Comparison of ENCODE assay signal across 12 mouse cellular contexts in genomic region chr12:56612349-56612735, GRCm38 (mm10). TPM values are rescaled to one million over a fixed set of nuclear protein-coding genes. Genes with fewer than 3 reads are reported as not detected.
A peak's percentile ranks its signal among the peaks of the same experiment; 100 is the strongest.
DNase-seq lines count a peak whose midpoint lies in the region; ATAC-seq and TF ChIP-seq lines count a peak whose summit lies in the region.
"Had no signal": no experiment of that assay in that cellular context is flagged by ENCODE, and none has a peak within 500 bp of the region (broad histone marks: within the 10 kb centered on the region; RNA-seq: fewer than 3 reads in every experiment).

No protein-coding gene starts in this region.

- no peak overlapping the region for H3K27ac ChIP-seq in heart, embryonic 15.5 days
- H3K27ac ChIP-seq in heart, adult 2 months = no peak overlapping the region
- no peak overlapping the region for H3K27ac ChIP-seq in embryonic facial prominence, embryonic 13.5 days
- H3K27ac ChIP-seq in intestine, embryonic 14.5 days (ENCODE audit: low read depth) = no peak overlapping the region
- no peak overlapping the region for H3K27ac ChIP-seq in midbrain, postnatal 0 days (ENCODE audit: low read depth, low read length)
- H3K27ac ChIP-seq: gastrocnemius, adult 2 months had no signal

- peak overlapping the region; percentile 64 for H3K4me2 ChIP-seq in heart, embryonic 15.5 days
- H3K4me2 ChIP-seq in embryonic facial prominence, embryonic 13.5 days = peak overlapping the region; percentile 73
- peak overlapping the region; percentile 52 for H3K4me2 ChIP-seq in intestine, embryonic 14.5 days (ENCODE audit: low read length)
- peak overlapping the region; percentile 55 for H3K4me2 ChIP-seq in midbrain, postnatal 0 days (ENCODE audit: low read depth, low read length, poor library complexity, severe bottlenecking)

- no peak overlapping the region for H3K9ac ChIP-seq in heart, embryonic 15.5 days
- H3K9ac ChIP-seq in heart, adult 2 months (ENCODE audit: low read depth, low read length) = no peak overlapping the region
- H3K9ac ChIP-seq in embryonic facial prominence, embryonic 13.5 days = peak overlapping the region; percentile 58; the same call in 1 of the 2 replicates
- no peak overlapping the region for H3K9ac ChIP-seq in intestine, embryonic 14.5 days (ENCODE audit: low read length)
- H3K9ac ChIP-seq in midbrain, postnatal 0 days (replicated peaks; ENCODE audit: low read length, poor library complexity, severe bottlenecking) = no peak overlapping the region

- no peak for TF ChIP-seq EP300 in heart, adult 2 months (IDR thresholded peaks at IDR 0.05; ENCODE audit: insufficient read depth, low read depth, low read length)

- intact Hi-C loops in heart, adult 2 months (cut with DNase I) = no loop called here
- intact Hi-C loops in left cerebral cortex, postnatal 4 days (cut with DNase I) = no loop called here

- no peaks in the 10 kb centered on the region for H3K9me3 ChIP-seq in heart, embryonic 15.5 days (replicated peaks)
- no peaks in the 10 kb centered on the region for H3K9me3 ChIP-seq in embryonic facial prominence, embryonic 13.5 days
- no peaks in the 10 kb centered on the region for H3K9me3 ChIP-seq in intestine, embryonic 14.5 days (ENCODE audit: control insufficient read depth, low read length)
- no peaks in the 10 kb centered on the region for H3K9me3 ChIP-seq in midbrain, postnatal 0 days (ENCODE audit: low read length)

- H3K36me3 ChIP-seq in heart, embryonic 15.5 days = no peaks in the 10 kb centered on the region
- no peaks in the 10 kb centered on the region for H3K36me3 ChIP-seq in heart, adult 2 months (ENCODE audit: control insufficient read depth, insufficient read depth, low read length)
- no peaks in the 10 kb centered on the region for H3K36me3 ChIP-seq in embryonic facial prominence, embryonic 13.5 days
- no peaks in the 10 kb centered on the region for H3K36me3 ChIP-seq in intestine, embryonic 14.5 days (ENCODE audit: control insufficient read depth, insufficient read depth, low read length)
- H3K36me3 ChIP-seq in midbrain, postnatal 0 days (ENCODE audit: insufficient read depth, low read length) = no peaks in the 10 kb centered on the region

- H3K27me3 ChIP-seq in heart, embryonic 15.5 days = peaks cover 89% of the 10 kb centered on the region
- H3K27me3 ChIP-seq in heart, adult 2 months (ENCODE audit: control insufficient read depth, insufficient read depth, low read length) = peaks cover 14% of the 10 kb centered on the region; the same call in 1 of the 2 replicates
- H3K27me3 ChIP-seq in embryonic facial prominence, embryonic 13.5 days = peaks cover 95% of the 10 kb centered on the region
- H3K27me3 ChIP-seq in intestine, embryonic 14.5 days (replicated peaks; ENCODE audit: control insufficient read depth, insufficient read depth, low read length) = peaks cover 93% of the 10 kb centered on the region
- peaks cover 89% of the 10 kb centered on the region for H3K27me3 ChIP-seq in midbrain, postnatal 0 days (ENCODE audit: insufficient read depth, low read length)

- no peak for DNase-seq in heart, adult 2 months
- no peak for DNase-seq in intestine, embryonic 14.5 days (ENCODE audit: low spot score)
- DNase-seq in midbrain, postnatal 0 days (ENCODE audit: low spot score) = no peak
- no peak for DNase-seq in cerebellum, postnatal 25 days
- DNase-seq in left cerebral cortex, postnatal 4 days = no peak
- no peak for DNase-seq in gastrocnemius, postnatal 25 days
- DNase-seq: cerebellum, adult 9-11 months; gastrocnemius, adult 2 months; layer of hippocampus, adult 9-11 months had no signal

- peak overlapping the region; percentile 43 for H3K4me3 ChIP-seq in heart, embryonic 15.5 days
- no peak overlapping the region for H3K4me3 ChIP-seq in heart, adult 2 months
- H3K4me3 ChIP-seq in embryonic facial prominence, embryonic 13.5 days = peak overlapping the region; percentile 43
- H3K4me3 ChIP-seq in intestine, embryonic 14.5 days (ENCODE audit: low read depth, low read length) = peak overlapping the region; percentile 29
- peak overlapping the region; percentile 33 for H3K4me3 ChIP-seq in midbrain, postnatal 0 days (ENCODE audit: low read depth, low read length)

- no peak for ATAC-seq in heart, embryonic 15.5 days (replicated peaks; ENCODE audit: insufficient number of reproducible peaks, insufficient read depth, low FRiP score, low read depth)
- ATAC-seq in embryonic facial prominence, embryonic 13.5 days (ENCODE audit: insufficient number of reproducible peaks, insufficient read depth, low FRiP score, low TSS enrichment, low read depth) = no peak
- ATAC-seq in intestine, embryonic 14.5 days (replicated peaks; ENCODE audit: low FRiP score, low TSS enrichment, low read depth) = no peak
- 0 out of 2 replicates have a peak, but pooled peaks have one; percentile 16 for ATAC-seq in midbrain, postnatal 0 days (ENCODE audit: low FRiP score)

- WGBS in heart, embryonic 15.5 days = under 1% methylated on average over 10 of the region's 10 CpGs
- 3% methylated on average over 10 of the region's 10 CpGs for WGBS in heart, adult 2 months
- WGBS in embryonic facial prominence, embryonic 13.5 days = under 1% methylated on average over 10 of the region's 10 CpGs
- WGBS in intestine, embryonic 14.5 days = under 1% methylated on average over 10 of the region's 10 CpGs
- 2% methylated on average over 10 of the region's 10 CpGs for WGBS in midbrain, postnatal 0 days

- no peaks in the 10 kb centered on the region for H3K79me2 ChIP-seq in heart, adult 2 months (replicated peaks; ENCODE audit: control insufficient read depth, insufficient read depth, low read length)

- H3K4me1 ChIP-seq in heart, embryonic 15.5 days (replicated peaks) = peaks cover 19% of the 10 kb centered on the region
- H3K4me1 ChIP-seq in heart, adult 2 months (ENCODE audit: control insufficient read depth, insufficient read depth, low read length) = no peaks in the 10 kb centered on the region
- peaks cover 18% of the 10 kb centered on the region for H3K4me1 ChIP-seq in embryonic facial prominence, embryonic 13.5 days
- 0 out of 2 replicates have a peak, but pooled peaks cover 3% of the 10 kb centered on the region for H3K4me1 ChIP-seq in intestine, embryonic 14.5 days (replicated peaks; ENCODE audit: control insufficient read depth, insufficient read depth, low read length)
- 0 out of 2 replicates have a peak, but pooled peaks cover 7% of the 10 kb centered on the region for H3K4me1 ChIP-seq in midbrain, postnatal 0 days (ENCODE audit: insufficient read depth, low read length)

- no peak for TF ChIP-seq CTCF in heart, adult 2 months (IDR thresholded peaks at IDR 0.05)
- TF ChIP-seq CTCF in midbrain, postnatal 0 days (IDR thresholded peaks at IDR 0.05) = no peak

- TF ChIP-seq POLR2A in heart, adult 2 months (IDR thresholded peaks at IDR 0.05; ENCODE audit: insufficient read depth, low read depth, low read length) = no peak

RNA-seq across cellular contexts. Expression of gene Nkx2-9, which starts 0.7 kb away (rescaled TPM):
- 0.25 TPM in 1 of 2 replicates, not detected in the other for polyA plus RNA-seq in heart, embryonic 15.5 days (2015; fragmentation: Nextera tagmentation; extraction: Ambion mirVana)
- total RNA-seq in heart, adult 2 months (2021) = not detected
- 0.18 TPM in 1 of 2 replicates, not detected in the other for polyA plus RNA-seq in heart, adult 2 months (2012; rRNA removed)
- not detected in 2 replicates for polyA plus RNA-seq in embryonic facial prominence, embryonic 13.5 days (2015; fragmentation: Nextera tagmentation; extraction: Ambion mirVana)
- polyA plus RNA-seq in intestine, embryonic 14.5 days (2014; fragmentation: Nextera tagmentation; extraction: Ambion mirVana) = not detected in 2 replicates
- total RNA-seq in midbrain, postnatal 0 days (2014; rRNA removed) = not detected in 2 replicates
- polyA plus RNA-seq in midbrain, postnatal 0 days (2015; fragmentation: Nextera tagmentation; extraction: Ambion mirVana) = not detected in 2 replicates
- not detected for total RNA-seq in left cerebral cortex, postnatal 4 days (2021)
- total RNA-seq in gastrocnemius, postnatal 25 days (2021) = not detected
- total RNA-seq: gastrocnemius, adult 2 months; megakaryocyte, adult 5-6 weeks had no signal
